Mouse (Mus musculus): ENCODE data around the gene Bahcc1.

The Bahcc1 gene

DNA sequence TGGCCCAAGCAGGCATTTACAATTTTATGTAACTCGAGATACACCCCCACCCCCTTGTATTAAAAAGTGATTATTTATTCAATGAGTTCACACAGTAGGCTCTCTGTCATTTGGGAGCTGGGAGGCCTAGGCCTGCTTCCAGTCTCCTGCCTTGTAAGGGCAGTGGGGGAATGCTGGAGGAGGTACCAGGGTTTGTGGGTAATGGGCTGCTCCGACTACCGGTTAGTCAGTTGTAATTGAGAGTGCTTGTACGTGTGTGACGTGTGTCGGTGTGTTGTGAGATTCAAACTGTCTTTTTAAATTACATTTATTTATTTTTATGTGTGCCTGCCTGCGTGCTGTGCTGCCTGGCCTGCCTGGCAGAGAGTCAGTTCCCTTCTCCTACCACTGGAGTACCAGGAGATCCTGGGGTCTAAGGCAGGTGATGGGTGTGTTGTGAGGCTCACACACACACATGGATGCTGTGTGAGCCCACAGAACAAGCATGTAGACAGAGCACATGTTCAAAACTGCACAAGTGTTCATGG, 3.8 kb upstream of the Bahcc1 start:
- DNase-seq (ENCODE audit: low read depth, low spot score), result peak; percentile 61

DNA sequence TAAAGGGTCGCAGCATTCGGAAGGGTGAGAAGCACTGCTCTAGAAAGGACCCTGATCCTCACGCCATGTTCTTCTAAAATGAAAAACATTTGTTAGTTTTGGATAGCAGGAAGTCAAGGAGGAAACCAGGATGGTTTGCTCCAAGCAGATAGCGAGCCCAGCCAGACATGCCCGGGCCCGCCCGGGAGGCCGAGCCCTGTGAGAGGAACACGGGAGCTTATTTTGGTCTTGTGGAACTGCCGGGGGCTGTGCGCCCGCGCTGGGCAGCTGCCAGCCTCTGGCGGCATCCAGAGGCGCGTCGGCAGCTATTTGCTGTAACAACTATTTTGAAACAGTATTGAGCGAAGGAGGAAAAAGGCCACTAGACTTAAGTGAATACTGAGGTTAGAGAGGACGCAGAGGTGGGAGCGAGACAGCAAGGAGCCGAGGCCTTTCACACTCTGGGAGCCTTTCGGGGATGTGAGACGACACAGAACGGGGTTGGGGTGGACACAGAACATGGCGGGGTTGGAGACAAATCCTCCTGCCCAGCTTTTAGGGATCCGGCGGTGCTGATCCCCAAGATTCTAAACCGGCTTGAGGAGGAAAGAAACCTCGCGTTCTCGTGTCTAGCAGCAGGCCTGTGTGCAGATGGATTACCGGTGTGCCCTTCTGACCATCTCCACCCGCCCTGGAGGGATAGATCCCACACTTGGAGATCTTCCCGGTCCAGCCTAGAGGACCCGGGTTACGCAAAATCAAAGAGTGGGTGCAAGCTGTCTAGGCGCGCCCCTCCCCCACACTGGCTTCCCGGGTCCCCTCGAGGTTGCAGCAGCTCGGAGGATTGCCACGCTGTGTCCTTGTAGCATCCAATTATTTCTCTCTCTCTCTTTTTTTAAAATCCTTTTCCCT, 2.6 kb upstream of the Bahcc1 start:
- peak; percentile 60 for DNase-seq (ENCODE audit: low read depth, low spot score)

DNA sequence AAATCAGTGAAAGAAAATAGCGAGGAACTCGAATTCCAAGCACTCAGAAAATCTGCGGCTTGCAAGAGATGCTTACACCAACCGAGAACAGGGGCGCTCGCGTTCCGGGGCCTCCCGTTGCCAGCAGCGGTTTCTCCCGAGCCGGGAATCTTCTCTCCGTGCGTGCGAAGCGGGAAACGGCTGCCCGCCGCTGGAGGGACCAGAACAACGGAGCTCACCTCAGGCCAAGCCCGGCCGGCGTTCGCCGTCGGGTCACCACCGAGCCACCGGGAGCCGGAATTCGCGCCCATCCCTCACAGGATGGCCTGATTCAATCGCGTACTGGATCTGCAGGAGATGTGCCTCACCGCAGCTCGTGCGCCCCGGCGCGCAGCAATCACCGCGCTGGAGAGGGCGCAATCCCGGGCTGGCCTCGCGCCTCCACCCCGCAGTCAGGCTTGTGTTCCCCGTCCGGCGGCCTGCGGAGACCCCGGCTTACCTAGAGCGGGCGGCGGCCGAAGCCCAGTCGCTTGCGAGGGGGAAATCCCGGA, 1.8 kb upstream of the Bahcc1 start:
- DNase-seq (ENCODE audit: low read depth, low spot score), result peak; percentile 52

GRCm38 (mm10) chr11:120231379-120231778, 1.4 kb upstream of the Bahcc1 start:
- peak; percentile 99 for DNase-seq (ENCODE audit: low read depth, low spot score)

GRCm38 (mm10) chr11:120233441-120234135, 841 bp downstream of the Bahcc1 start:
- no peak for DNase-seq (ENCODE audit: low read depth, low spot score)

DNA sequence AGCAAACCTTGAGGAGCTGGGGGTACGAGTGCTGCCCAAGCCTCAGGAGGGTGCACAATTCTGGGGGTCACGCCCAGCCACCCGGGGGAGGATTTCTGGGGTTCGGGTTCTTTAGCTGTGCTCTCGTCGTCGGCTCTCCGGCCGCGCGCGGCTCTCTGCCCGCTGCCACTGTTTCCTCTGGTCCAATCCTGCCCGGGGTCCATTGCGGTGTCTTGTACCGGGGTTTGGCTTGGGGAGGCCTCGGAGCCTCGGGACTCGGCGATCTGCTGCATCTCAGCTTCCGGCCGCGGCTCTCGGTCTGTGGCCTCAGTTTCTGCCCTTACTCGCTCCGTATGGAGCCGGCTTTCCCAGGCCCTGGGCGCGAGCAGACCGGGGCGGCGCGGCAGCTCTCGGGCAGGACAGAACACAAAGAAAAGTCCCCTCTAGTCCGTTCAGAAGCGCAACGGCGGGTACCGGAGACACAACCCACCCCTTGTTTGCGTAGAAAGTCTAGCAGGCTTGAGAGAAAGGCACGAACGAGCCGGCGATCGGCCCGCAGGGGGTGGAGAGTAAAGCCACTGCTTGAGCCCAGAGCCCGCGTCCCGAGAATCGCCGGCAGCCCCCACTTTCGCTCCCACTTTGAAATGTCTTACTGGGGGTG, 1.5 kb downstream of the Bahcc1 start:
- peak; percentile 77 for DNase-seq (ENCODE audit: low read depth, low spot score)

- DNase-seq (ENCODE audit: low read depth, low spot score), result peak; percentile 76
Measured at GRCm38 (mm10) chr11:120234776-120235181, 2.0 kb downstream of the Bahcc1 start.

- DNase-seq (ENCODE audit: low read depth, low spot score), result peak; percentile 59
Measured at GRCm38 (mm10) chr11:120235385-120236113, 2.8 kb downstream of the Bahcc1 start.

DNA sequence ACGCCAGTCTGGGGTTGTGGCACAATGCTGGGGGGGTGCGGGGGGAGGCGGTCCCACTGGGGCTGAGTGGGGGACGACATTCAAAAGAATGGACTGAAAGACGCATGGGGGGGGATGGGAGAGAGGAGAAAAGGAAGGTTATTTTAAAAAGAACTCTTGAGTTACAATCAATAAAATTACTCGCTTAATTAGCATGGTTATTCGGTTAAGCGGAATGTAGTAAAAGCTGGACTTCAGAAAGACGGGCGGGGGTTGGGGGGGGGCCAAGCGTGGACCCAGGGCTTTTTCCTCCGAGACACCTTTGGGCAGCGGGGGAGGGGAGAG, 3.3 kb downstream of the Bahcc1 start:
- no peak for DNase-seq (ENCODE audit: low read depth, low spot score)

- peak; percentile 49 for DNase-seq (ENCODE audit: low read depth, low spot score)
Measured at GRCm38 (mm10) chr11:120236438-120237165, 3.9 kb downstream of the Bahcc1 start.

DNA sequence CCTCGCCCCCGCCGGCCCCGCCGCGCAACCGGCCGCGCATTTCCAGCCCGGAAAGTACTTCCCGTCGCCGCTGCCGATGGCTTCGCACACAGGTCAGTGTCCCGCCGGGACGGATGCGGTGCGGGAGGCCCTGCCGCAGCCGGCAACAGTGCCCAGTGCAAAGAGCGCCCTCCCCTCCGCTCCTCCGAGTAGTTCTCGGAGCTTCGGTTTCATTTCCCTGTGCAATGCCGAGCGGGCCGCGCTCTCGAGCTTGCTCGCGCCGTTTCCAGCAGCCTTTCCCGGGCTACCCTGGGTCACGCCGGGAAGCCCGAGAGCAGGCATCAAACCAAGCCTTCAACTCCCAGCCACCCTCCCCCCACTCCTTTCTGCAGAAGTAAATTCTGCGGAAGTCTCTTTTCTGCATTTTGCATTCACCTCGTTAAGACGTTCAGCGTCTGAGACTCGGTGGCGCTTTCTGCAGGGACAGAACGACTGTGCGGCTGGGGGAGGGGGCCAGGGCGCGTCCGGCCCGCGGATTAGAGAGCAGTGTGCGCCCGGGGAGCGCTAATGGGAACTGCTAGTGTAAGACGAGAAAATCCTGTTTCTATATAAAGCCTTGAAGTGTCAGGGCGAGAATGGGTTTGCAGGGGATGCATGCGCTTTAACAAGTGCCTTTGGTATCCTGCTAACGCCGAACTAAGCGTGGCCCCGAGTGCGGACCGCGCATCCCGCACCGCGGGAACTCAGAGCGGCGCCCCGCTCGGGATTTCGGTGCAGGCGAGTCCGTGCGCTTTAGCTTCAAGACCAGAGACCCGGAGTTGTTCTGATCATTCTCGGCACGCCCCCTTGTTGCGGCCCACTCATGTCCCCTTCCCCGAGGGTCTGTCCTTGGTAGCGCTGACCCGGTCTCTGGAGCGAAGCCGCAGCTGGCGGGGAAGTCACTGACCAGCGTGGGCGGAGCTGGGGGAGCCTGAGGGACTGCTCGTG, 4.7 kb downstream of the Bahcc1 start:
- DNase-seq (ENCODE audit: low read depth, low spot score), result peak; percentile 81

- DNase-seq (ENCODE audit: low read depth, low spot score), result no peak
Measured at GRCm38 (mm10) chr11:120238306-120238705, 5.6 kb downstream of the Bahcc1 start.

- no peak for DNase-seq (ENCODE audit: low read depth, low spot score)
Measured at GRCm38 (mm10) chr11:120238751-120239359, 6.1 kb downstream of the Bahcc1 start.

DNA sequence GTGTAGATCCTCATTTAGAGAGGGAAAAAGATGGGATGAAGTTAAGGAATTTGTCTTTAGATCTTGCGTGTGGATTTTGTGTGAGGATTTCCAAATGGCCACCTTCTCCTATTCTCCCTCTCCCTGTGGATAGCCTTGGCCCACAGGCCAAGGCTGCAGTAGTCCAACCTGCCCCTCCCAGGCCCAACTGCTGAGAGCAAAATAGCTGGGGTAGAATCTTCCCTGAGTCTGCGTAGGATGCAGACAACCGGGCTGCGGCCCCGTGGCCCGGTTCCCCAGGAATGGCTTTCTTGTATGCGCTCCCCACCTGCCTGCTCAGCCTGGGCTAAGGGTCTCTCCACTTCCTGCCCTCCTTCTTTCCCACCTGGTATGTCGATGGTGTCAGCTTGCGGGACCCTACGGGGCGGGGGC, 6.8 kb downstream of the Bahcc1 start:
- DNase-seq (ENCODE audit: low read depth, low spot score), result peak; percentile 70

DNA sequence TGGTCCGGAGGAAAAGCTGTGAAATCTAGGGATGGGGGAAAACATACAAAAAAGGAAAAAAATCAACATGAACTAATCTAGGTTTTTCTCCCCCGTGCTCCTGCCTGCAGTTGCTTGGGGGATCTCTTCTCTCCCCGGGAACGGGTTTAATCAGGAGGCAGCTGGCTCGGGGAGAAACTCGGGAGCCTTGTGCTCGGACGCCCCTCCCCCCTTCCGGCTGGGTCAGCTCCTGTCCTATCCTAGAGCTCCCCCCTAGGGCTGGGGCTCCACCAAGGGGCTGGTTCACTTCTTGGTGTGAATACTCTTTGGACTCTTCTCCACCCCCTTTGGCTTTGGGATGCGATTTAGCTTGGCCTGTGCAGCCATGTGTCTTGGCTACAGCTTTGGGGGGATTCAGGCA, 7.5 kb downstream of the Bahcc1 start:
- DNase-seq (ENCODE audit: low read depth, low spot score), result peak; percentile 97

DNA sequence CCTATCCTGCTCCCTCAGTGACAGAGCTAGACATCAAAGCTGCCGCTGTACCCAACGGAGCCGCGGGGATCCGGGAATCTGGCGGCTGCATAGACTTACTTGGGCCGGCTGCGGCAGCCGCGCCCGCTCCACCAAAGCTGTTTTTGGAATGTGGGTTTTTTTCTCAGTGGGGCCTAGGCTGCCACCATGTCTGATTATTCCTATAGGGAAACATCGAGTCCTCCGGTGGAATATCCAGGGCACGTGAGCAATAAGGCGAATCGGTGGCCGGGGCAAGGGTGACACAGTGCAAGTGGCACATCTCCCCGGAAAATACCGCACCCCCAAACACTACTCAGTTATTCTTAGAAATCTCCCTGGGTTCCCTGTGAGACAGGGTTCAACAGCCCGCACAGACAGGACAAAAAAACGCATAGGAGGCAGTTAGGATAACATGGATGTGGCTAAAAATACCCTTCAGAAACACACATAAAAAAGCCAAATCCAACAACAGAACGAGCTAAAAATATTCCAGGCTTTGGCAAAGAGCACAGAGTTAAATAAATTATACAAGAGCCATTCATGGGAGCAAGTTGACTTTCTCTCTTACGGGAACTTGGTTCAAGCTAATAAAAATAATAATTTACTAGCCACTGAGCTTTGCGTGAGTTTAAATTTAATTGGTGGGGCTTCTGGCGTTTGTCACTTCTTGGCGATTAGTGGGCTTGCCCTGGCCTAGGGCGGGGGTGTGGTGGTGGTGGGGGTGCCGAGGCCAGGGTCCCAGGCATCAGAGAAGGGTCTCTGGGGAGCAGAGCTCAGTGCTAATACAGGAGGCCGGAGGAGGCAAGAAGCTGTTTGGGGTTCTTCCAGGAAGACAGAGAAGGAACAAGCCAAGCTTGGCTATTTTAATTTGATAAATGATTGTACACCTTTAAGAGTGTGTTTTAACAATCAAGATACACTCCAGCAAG, 8.5 kb downstream of the Bahcc1 start:
- DNase-seq (ENCODE audit: low read depth, low spot score), result peak; percentile 82

- no peak for DNase-seq (ENCODE audit: low read depth, low spot score)
Measured at GRCm38 (mm10) chr11:120241981-120242725, 9.4 kb downstream of the Bahcc1 start.
